Mouse (Mus musculus) T-cell, adult 66 days (primary cell): ENCODE data around the gene Svs6. TPM values are rescaled to one million over a fixed set of nuclear protein-coding genes. Genes with fewer than 3 reads are reported as not detected.

Experiments used
- total RNA-seq, 2 experiments: library from RNA; stranded (reverse); gene quantifications; 3 replicates in 1 of 2; 4 replicates in 1 of 2; pipeline ENCODE4 v1.2.4; 2023

The Svs6 gene
- not detected for total RNA-seq

DNA sequence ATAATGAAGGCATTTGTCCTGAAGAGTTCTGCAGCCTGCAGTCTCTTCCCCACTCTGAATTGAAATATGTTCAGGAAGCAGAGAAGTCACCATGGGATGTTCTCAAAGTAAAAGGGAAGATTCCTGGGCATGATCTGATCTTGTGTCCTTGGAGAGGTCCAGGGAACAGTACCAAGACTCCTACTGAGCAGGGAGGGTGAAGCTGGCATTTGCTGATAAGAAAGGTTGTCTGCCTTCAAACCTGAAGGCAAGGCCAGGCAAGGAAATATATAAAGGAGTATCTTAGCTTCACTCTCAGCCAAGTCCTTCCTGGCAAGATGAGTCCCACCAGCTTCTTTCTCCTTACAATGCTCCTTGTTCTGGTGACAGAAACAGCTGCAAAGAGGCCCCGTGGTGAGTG lies at the start of gene Svs6:
TSS of gene Svs6 (plus strand) at position 301 of the 400 bp plus-strand sequence.

DNA sequence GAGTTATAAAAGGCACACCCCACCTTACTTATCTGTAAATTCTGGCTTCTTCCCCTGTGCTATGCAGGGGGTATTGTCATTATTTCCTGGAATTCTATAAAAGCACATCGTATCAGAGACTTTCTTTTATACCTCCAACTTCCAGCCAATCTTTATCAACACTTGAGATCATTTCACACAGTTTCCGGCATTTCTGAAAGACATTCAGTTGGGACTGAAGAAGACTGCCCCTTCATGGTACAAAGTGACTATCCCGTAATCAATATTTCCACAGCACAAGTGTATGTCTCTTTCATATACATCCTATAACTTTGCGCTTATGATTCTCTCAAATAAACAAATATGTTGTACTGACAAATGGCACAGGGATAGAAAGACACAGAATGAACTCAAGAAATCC lies 38.2 kb upstream of the Svs6 start, which contains the start of gene Svs4:
TSS of gene Svs4 (minus strand) at position 101 of the 400 bp plus-strand sequence.

DNA sequence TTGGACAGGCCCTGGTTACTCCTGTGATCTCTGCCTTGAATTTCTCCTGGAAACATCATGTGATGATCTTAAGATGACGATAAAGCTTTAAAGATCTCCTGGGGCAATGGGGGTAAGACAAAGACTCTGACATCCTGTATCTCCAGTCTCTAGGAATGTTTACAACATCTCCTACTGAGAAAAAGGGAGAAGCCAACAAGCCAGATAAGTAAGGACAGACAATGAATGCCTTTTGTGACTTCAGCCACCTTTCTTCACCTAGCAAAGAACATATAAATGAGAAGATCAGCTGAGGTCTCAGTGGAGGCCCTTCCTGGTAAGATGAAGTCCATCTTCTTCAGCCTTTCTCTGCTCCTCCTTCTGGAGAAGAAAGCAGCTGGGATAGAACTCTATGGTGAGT lies 27.6 kb upstream of the Svs6 start, which contains the start of gene Svs3a:
TSS of gene Svs3a (plus strand) at position 301 of the 400 bp plus-strand sequence.

DNA sequence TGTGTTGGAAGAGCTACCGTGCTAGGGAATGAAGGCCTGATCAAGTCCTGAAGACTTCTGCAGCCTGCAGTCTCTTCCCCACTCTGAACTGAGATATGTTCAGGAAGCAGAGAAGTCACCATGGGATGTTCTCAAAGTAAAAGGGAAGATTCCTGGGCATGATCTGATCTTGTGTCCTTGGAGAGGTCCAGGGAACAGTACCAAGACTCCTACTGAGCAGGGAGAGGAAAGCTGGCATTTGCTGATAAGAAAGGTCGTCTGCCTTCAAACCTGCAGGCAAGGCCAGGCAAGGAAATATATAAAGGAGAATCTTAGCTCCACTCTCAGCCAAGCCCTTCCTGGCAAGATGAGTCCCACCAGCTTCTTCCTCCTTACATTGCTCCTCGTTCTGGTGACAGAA lies 15.9 kb downstream of the Svs6 start, which contains the start of gene Svs5:
TSS of gene Svs5 (plus strand) at position 301 of the 400 bp plus-strand sequence.

Other genes with a start within 250 kb of the Svs6 start
- gene Stk4, start 246.4 kb upstream of the Svs6 start, total RNA-seq = 100 to 1,000 TPM; 323 to 326 TPM
- 10 to 100 TPM; 75.3 to 84.3 TPM for gene Tomm34, start 245.6 kb upstream of the Svs6 start, total RNA-seq
- not detected for gene Kcns1, start 145.6 kb upstream of the Svs6 start, total RNA-seq
- not detected for gene Wfdc5, start 134.0 kb upstream of the Svs6 start, total RNA-seq
- not detected for gene Wfdc12, start 126.1 kb upstream of the Svs6 start, total RNA-seq
- not detected for gene Wfdc15a, start 116.6 kb upstream of the Svs6 start, total RNA-seq
- gene Wfdc15b, start 95.1 kb upstream of the Svs6 start, total RNA-seq = not detected
- gene Svs2, start 78.3 kb upstream of the Svs6 start, total RNA-seq = not detected
- not detected for gene Svs3b, start 60.1 kb upstream of the Svs6 start, total RNA-seq
- not detected for gene Svs4, start 38.3 kb upstream of the Svs6 start, total RNA-seq
- not detected for gene Svs3a, start 27.5 kb upstream of the Svs6 start, total RNA-seq
- gene Svs5, start 16.0 kb downstream of the Svs6 start, total RNA-seq = not detected
- gene Slpi, start 72.3 kb downstream of the Svs6 start, total RNA-seq = 1 to 10 TPM; 6.9 to 9.3 TPM
- gene Rbpjl, start 86.4 kb downstream of the Svs6 start, total RNA-seq = not detected
- not detected for gene Matn4, start 88.4 kb downstream of the Svs6 start, total RNA-seq
- gene Sdc4, start 127.1 kb downstream of the Svs6 start, total RNA-seq = 1 to 10 TPM; 3.3 to 3.8 TPM
- gene Sys1, start 140.2 kb downstream of the Svs6 start, total RNA-seq = 10 to 100 TPM; 54.0 to 59.5 TPM
- not detected for gene Gm20458, start 144.2 kb downstream of the Svs6 start, total RNA-seq
- gene Trp53tg5, start 157.0 kb downstream of the Svs6 start, total RNA-seq = not detected
- gene Dbndd2, start 169.4 kb downstream of the Svs6 start, total RNA-seq = 10 to 100 TPM in 1 of 2 experiments, 1 to 10 TPM in 1; 9.3 to 13.0 TPM
- gene Pigt, start 180.8 kb downstream of the Svs6 start, total RNA-seq = 10 to 100 TPM; 67.3 to 77.4 TPM
- not detected for gene Wfdc2, start 245.7 kb downstream of the Svs6 start, total RNA-seq